Mouse (Mus musculus) stomach, embryonic 15.5 days (tissue): ENCODE measurements around the gene Atp6v1c2. TPM values are rescaled to one million over a fixed set of nuclear protein-coding genes. Genes with fewer than 3 reads are reported as not detected.

ENCODE experiments used
- ATAC-seq: fragments of 200-750 bp; cut with Nextera tagmentation; 2 replicates; pipeline ENCODE4 v1.8.0; 2017; ENCODE audit warnings: low read depth, moderate number of reproducible peaks, moderate TSS enrichment; ENCODE audit not compliant: insufficient read depth, low FRiP score
- H3K27ac ChIP-seq: fragments of 300-500 bp; sonication (generic); 2 replicates; pipeline ENCODE4 v1.5.1; 2015; ENCODE audit warnings: mild to moderate bottlenecking, inconsistent platforms
- H3K27me3 ChIP-seq: fragments of 300-500 bp; sonication (generic); replicated peaks from 2 replicates; pipeline ENCODE4 v1.6.1; 2015; ENCODE audit warnings: inconsistent platforms
- H3K36me3 ChIP-seq: fragments of 300-500 bp; sonication (generic); 2 replicates; pipeline ENCODE4 v1.6.1; 2015; ENCODE audit warnings: inconsistent platforms
- H3K4me1 ChIP-seq: fragments of 300-500 bp; sonication (generic); 2 replicates; pipeline ENCODE4 v1.6.1; 2015; ENCODE audit warnings: inconsistent platforms
- H3K4me2 ChIP-seq: fragments of 300-500 bp; sonication (generic); 2 replicates; pipeline ENCODE4 v1.6.1; 2015; ENCODE audit warnings: mild to moderate bottlenecking, inconsistent platforms
- H3K4me3 ChIP-seq: fragments of 300-500 bp; sonication (generic); replicated peaks from 2 replicates; pipeline ENCODE4 v1.5.1; 2015; ENCODE audit warnings: inconsistent platforms
- H3K9ac ChIP-seq: fragments of 300-500 bp; sonication (generic); 2 replicates; pipeline ENCODE4 v1.6.1; 2015; ENCODE audit warnings: inconsistent platforms
- H3K9me3 ChIP-seq: fragments of 300-500 bp; sonication (generic); 2 replicates; pipeline ENCODE4 v1.6.1; 2016; ENCODE audit warnings: inconsistent platforms
- WGBS: fragments of 180-500 bp; shearing (Covaris S2); methylation state at CpG from one replicate; pipeline ENCODE4 v1.1.7; 2015; 5-methylcytosine and 5-hydroxymethylcytosine counted together
- polyA plus RNA-seq: library from polyadenylated mRNA; unstranded; fragments of >200 nt; fragmentation: Nextera tagmentation; extraction: Ambion mirVana; gene quantifications from 2 replicates; pipeline ENCODE4 v1.2.1, GENCODE M21; 2015

Gene Atp6v1c2
- polyA plus RNA-seq, 1 experiment from 2014 or later: 0.40 TPM

DNA sequence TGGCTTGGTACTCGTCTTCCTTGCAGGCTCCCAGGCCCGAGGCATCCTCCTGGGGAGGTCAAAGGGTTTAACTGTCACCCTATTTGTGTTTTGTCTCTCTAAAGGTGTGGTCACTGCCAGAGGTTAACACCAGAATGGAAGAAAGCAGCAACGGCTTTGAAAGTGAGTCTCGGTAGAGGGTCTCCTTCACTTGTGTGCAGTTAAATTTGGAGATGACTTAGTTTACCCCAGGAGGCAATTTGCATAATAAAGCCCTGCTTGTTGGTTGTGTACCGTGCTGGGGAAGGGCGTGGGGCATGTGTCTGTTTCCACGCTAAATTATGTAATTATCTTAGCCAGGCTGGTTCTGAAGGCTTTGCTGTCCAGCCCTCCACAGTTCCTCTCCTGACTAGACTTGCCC is 55.3 kb downstream of the Atp6v1c2 start:
- Histone ChIP-seq H3K36me3 (peaks cover 56% of the 10 kb centered on the region), H3K27me3 (no peaks in the 10 kb centered on the region), H3K27ac (no peak overlapping the region), H3K4me1 (peaks cover 4% of the 10 kb centered on the region; the same call in 1 of the 2 replicates), H3K4me3 (no peak overlapping the region), H3K9me3 (no peaks in the 10 kb centered on the region), H3K9ac (no peak overlapping the region), H3K4me2 (no peak overlapping the region)
- no peak for ATAC-seq
- 83% methylated on average over 7 of the region's 7 CpGs for WGBS

DNA sequence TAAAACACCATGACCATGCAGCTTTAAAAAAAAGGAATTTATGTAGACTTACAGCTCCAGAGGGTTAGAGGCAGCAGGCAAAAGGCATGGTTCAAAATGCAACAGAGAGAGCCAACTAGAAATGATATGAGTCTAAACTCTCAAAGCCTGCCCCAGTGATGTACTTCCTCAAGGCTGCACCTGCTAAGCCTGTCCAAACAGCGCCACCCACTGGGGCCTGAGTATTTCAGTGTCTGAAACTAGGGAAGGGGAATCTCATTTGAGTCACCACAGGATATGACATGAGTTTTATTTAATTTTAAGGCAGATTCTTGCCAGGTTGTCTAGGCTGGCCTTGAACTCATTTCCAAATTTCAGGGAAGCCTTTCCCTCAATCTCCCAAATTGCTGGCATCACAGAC is 57.9 kb downstream of the Atp6v1c2 start:
- Histone ChIP-seq H3K4me3 (no peak overlapping the region), H3K27ac (no peak overlapping the region), H3K9ac (no peak overlapping the region), H3K4me1 (peaks cover 17% of the 10 kb centered on the region; the same call in 1 of the 2 replicates), H3K36me3 (peaks cover 42% of the 10 kb centered on the region), H3K4me2 (no peak overlapping the region), H3K9me3 (no peaks in the 10 kb centered on the region), H3K27me3 (no peaks in the 10 kb centered on the region)
- no peak for ATAC-seq
- 68% methylated on average over 1 of the region's 1 CpGs for WGBS

DNA sequence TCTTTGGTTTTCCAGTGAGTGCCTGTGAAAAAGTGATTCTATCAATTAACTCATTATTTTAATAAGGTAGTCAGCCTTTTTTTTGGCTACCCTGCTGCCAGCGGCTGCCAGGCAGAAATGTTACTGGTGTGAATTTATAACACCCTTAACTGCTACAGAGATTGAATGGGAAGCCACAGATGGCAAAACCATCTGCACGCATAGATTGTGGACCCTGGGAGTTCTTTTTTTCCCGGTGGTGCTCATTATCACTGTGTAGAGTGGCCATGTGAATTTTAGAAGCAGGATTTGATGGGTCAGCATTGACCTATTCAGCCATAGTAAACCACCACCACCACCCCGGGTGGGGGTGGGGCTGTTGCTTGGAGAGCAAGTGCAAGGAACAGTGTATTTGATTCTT is 61.8 kb downstream of the Atp6v1c2 start:
- Histone ChIP-seq H3K36me3 (peaks cover 15% of the 10 kb centered on the region; the same call in 1 of the 2 replicates), H3K4me2 (peak overlapping the region; percentile 62), H3K4me1 (peaks cover 17% of the 10 kb centered on the region; the same call in 1 of the 2 replicates), H3K27ac (no peak overlapping the region), H3K9me3 (no peaks in the 10 kb centered on the region), H3K9ac (peak overlapping the region; percentile 96), H3K27me3 (no peaks in the 10 kb centered on the region), H3K4me3 (peak overlapping the region; percentile 98)
- no peak for ATAC-seq
- WGBS: 12% methylated on average over 4 of the region's 4 CpGs

DNA sequence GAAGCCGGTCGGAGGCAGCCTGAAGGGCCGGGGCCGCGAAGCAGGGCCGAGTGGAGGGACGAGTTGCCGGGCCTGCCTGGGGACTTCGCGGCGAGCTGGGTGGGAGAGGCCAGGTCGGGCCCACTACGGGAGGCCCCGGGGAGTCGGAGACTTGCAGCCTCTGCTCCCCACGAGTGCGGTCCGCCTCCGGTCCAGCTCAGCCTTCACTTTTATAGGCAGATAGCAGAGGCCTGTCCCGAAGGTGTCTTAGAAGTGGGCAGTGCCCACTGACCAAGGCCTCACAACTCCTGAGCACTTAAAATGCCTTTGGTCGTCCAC is 62.5 kb downstream of the Atp6v1c2 start:
- Histone ChIP-seq H3K9ac (peak overlapping the region; percentile 96), H3K4me2 (peak overlapping the region; percentile 62), H3K4me3 (peak overlapping the region; percentile 98), H3K27me3 (no peaks in the 10 kb centered on the region), H3K4me1 (peaks cover 15% of the 10 kb centered on the region; the same call in 1 of the 2 replicates), H3K36me3 (peaks cover 15% of the 10 kb centered on the region; the same call in 1 of the 2 replicates), H3K9me3 (no peaks in the 10 kb centered on the region), H3K27ac (peak overlapping the region; percentile 76)
- peak; percentile 75 for ATAC-seq
- WGBS: 0% methylated on average over 18 of the region's 21 CpGs

DNA sequence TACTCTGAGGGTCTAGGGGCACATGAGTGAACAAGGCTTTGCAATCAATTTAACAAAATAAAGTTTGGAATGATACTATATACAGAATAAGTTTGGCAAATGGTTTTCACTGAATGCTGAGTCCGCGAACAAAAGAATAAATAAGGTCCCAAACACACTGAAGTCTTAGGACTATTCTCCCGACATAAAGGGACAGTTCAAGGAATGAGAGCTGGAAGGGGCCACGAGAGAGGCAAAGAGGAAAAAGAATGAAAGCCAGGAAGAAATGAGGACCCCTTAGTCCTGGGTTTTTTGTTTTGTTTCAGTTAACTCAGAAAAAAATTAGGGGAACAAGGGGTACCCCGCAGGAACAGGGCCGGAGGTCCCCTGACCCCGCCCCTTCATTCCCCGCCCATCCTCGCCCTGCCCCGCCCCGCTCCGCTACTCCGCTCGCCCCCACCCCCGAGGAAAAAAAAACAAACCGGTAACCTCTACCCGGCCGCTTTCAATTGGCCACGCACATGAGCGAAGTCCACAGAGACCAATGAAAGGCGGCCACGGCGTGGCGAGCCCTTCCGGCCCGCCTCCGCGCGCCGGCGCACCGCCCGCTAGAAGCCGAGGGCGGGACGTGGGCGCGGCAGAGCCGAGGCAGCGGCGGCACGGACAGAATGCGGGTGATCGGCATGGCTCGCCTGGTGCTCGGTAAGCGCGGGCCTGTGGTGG is 63.0 kb downstream of the Atp6v1c2 start, which contains the start of gene Pdia6:
TSS of gene Pdia6 (plus strand) at position 575 of the 702 bp plus-strand sequence.
- Histone ChIP-seq H3K27ac (peak within 1 kb of the TSS; percentile 76), H3K27me3 (no peaks in the 10 kb centered on the region), H3K9ac (peak within 1 kb of the TSS; percentile 96), H3K36me3 (peaks cover 10% of the 10 kb centered on the region; the same call in 1 of the 2 replicates), H3K4me1 (peaks cover 15% of the 10 kb centered on the region; the same call in 1 of the 2 replicates), H3K4me3 (peak within 1 kb of the TSS; percentile 98), H3K4me2 (peak within 1 kb of the TSS; percentile 62), H3K9me3 (no peaks in the 10 kb centered on the region)
- WGBS: under 1% methylated on average over 48 of the region's 48 CpGs
- ATAC-seq: peak; percentile 100

DNA sequence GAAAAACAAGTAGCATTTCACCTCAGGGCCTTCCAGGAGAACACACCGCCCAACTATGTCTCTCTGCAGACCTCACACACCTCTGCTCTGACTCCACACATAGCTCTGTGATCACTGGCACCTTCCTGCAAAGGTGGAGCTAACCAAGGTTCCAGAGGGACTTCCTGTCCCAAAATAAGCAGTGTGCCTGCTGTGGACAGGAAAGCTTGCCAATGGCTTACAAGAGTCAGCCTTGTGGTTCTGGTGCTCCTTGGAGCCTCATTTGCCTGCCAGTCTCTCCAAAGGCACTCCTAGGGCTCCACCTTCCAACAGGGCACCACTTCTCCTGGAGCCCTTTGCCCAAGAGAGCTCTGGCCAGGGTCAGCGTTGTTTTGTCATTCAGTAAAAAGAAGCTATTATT is 64.3 kb downstream of the Atp6v1c2 start:
- H3K9me3 ChIP-seq: no peaks in the 10 kb centered on the region
- no peak overlapping the region for H3K4me3 ChIP-seq
- H3K4me1 ChIP-seq: peaks cover 15% of the 10 kb centered on the region; the same call in 1 of the 2 replicates
- H3K4me2 ChIP-seq: no peak overlapping the region
- H3K9ac ChIP-seq: no peak overlapping the region
- no peak for ATAC-seq
- no peaks in the 10 kb centered on the region for H3K36me3 ChIP-seq
- H3K27ac ChIP-seq: no peak overlapping the region
- H3K27me3 ChIP-seq: no peaks in the 10 kb centered on the region
- WGBS: 77% methylated on average over 2 of the region's 2 CpGs

DNA sequence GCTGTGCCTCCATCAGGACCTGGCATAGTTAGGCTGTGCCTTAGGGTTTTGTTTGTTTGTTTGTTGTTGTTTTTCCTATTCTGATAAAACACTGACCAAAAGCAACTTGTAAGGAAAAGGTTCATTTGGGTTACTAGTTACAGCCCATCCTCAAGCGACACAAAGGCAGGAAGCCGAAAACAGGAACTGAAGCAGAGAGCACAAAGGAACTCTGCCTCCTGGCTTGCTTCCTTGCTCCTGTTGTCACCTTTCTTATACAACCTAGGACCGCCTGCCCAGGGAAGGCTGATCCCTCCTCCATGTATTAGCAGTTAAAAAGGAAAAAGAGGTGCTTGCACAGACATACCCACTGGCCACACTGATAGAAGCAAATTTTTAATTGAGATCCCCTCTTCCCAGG is 65.3 kb downstream of the Atp6v1c2 start:
- H3K27me3 ChIP-seq: no peaks in the 10 kb centered on the region
- no peak overlapping the region for H3K4me3 ChIP-seq
- 79% methylated on average over 3 of the region's 3 CpGs for WGBS
- no peak overlapping the region for H3K4me2 ChIP-seq
- H3K4me1 ChIP-seq: peaks cover 14% of the 10 kb centered on the region; the same call in 1 of the 2 replicates
- ATAC-seq: no peak
- H3K27ac ChIP-seq: no peak overlapping the region
- no peaks in the 10 kb centered on the region for H3K36me3 ChIP-seq
- H3K9ac ChIP-seq: no peak overlapping the region
- H3K9me3 ChIP-seq: no peaks in the 10 kb centered on the region

DNA sequence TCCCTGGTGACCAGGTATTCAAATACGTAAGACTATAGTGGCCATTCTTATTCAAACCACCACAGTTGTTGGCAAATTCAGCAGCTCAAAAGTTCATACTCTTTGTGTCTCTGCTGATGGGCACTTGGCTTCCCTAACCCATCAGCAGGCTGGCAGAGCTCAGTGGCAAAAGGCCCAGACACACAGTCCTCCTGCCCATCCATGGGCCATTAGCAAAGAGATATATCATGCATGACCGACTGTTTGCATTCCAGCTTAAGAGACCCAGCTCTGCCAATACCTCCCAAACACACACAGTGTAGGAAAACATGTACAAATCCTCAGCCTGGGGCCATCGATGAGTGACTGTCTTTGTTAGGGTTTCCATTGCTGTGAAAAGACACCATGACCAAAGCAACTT is 68.2 kb downstream of the Atp6v1c2 start:
- Histone ChIP-seq H3K4me2 (no peak overlapping the region), H3K9me3 (no peaks in the 10 kb centered on the region), H3K27me3 (no peaks in the 10 kb centered on the region), H3K9ac (no peak overlapping the region), H3K27ac (no peak overlapping the region), H3K36me3 (no peaks in the 10 kb centered on the region), H3K4me3 (no peak overlapping the region), H3K4me1 (no peaks in the 10 kb centered on the region)
- no peak for ATAC-seq
- WGBS: 88% methylated on average over 3 of the region's 3 CpGs

DNA sequence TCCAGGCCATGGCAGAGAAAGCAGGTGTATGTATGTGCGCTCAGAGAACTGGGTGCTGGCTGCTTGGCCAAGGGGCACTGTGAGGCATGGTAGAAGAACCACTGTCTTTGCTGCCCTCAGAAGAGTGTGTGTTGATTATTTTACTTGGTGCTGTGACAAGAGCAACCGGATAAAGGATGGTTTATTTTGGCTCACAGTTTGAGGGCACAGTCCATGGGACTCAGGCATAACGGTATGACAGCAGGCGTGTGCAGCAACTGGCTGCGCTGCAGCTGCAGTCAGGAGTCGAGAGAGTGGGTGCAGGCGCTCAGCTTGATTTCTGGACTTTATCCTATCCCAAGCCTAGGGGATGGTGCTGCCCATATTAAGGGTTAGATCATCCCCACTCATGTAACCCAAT is 70.7 kb downstream of the Atp6v1c2 start:
- ATAC-seq: no peak
- no peak overlapping the region for H3K4me3 ChIP-seq
- no peak overlapping the region for H3K9ac ChIP-seq
- no peaks in the 10 kb centered on the region for H3K36me3 ChIP-seq
- no peaks in the 10 kb centered on the region for H3K27me3 ChIP-seq
- H3K4me2 ChIP-seq: no peak overlapping the region
- 86% methylated on average over 7 of the region's 7 CpGs for WGBS
- H3K4me1 ChIP-seq: no peaks in the 10 kb centered on the region
- no peak overlapping the region for H3K27ac ChIP-seq
- H3K9me3 ChIP-seq: no peaks in the 10 kb centered on the region

DNA sequence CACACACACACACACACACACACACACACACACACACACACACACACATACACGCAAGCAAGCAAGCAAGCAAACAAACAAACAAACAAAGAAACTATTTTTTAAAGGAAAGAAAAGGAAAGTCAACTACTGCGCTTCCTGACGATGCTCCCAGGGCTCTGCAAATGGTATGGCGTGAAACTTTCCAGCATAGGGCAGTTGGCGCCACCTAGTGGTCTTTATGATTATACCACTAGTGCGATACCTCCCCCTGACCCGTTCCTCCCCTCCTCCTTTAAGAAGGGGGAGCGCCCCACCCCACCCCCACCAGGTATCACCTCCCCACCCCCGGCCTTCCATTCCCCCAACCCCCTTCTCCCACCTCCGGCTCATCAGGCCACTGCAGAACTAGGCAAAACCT is 72.3 kb downstream of the Atp6v1c2 start:
- WGBS: 5% methylated on average over 10 of the region's 10 CpGs
- 0 out of 2 replicates have a peak, but pooled peaks have one; percentile 54 for ATAC-seq

DNA sequence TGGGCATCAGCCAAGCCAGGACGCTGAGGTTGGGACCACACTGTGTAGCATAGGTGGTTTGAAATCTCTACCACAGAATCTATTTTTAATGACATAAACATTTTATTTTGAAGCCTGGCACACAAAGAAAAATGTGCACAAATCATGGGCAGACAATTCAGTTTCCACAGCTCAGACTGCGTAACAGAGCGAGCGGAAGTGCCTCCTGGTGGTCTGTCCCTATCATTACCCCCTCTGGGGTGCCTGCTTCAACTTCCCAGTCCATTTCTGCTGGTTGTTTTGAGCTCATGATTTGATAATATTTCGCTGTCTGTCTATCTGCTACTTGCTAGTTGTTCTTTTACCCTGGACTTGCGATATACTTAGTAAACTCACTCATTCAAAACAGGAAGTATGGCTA is 73.6 kb downstream of the Atp6v1c2 start:
- no peak overlapping the region for H3K4me2 ChIP-seq
- H3K4me1 ChIP-seq: no peaks in the 10 kb centered on the region
- no peak overlapping the region for H3K27ac ChIP-seq
- H3K9me3 ChIP-seq: no peaks in the 10 kb centered on the region
- H3K4me3 ChIP-seq: no peak overlapping the region
- H3K27me3 ChIP-seq: no peaks in the 10 kb centered on the region
- WGBS: 84% methylated on average over 6 of the region's 6 CpGs
- ATAC-seq: no peak
- H3K36me3 ChIP-seq: no peaks in the 10 kb centered on the region
- no peak overlapping the region for H3K9ac ChIP-seq

More for the DNA sequence above, 72.3 kb downstream of the Atp6v1c2 start:
- H3K4me3 ChIP-seq: no peak overlapping the region
- no peaks in the 10 kb centered on the region for H3K4me1 ChIP-seq
- H3K4me2 ChIP-seq: no peak overlapping the region
- no peaks in the 10 kb centered on the region for H3K36me3 ChIP-seq
- no peaks in the 10 kb centered on the region for H3K27me3 ChIP-seq
- H3K9ac ChIP-seq: no peak overlapping the region
- H3K9me3 ChIP-seq: no peaks in the 10 kb centered on the region
- no peak overlapping the region for H3K27ac ChIP-seq

DNA sequence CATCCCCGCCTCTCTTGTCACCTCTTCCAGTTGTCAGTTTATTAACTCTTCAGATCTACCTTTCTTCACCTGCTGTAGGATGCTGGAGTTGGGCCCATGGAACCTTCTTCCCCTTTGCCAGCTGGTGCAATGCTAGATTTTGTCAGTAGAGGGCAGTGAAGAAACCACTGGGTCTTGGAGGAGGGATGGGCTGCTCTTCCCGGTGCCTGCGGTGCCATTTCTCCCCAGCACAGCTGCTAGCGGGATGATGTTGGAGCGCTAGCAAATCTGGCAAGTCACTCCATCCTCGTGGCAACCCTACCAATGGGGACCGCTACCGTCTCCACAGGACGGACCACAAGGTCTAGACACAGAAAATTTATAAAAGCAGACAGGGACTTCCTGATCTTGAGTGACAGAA is 76.1 kb downstream of the Atp6v1c2 start:
- no peaks in the 10 kb centered on the region for H3K36me3 ChIP-seq
- peak overlapping the region; percentile 29; the same call in 1 of the 2 replicates for H3K4me2 ChIP-seq
- no peaks in the 10 kb centered on the region for H3K27me3 ChIP-seq
- 8% methylated on average over 9 of the region's 9 CpGs for WGBS
- no peak overlapping the region for H3K9ac ChIP-seq
- no peak for ATAC-seq
- H3K4me1 ChIP-seq: no peaks in the 10 kb centered on the region
- H3K4me3 ChIP-seq: no peak overlapping the region
- no peaks in the 10 kb centered on the region for H3K9me3 ChIP-seq
- no peak overlapping the region for H3K27ac ChIP-seq
